ENCODE assay signal across 8 mouse cellular contexts in the genomic region with DNA sequence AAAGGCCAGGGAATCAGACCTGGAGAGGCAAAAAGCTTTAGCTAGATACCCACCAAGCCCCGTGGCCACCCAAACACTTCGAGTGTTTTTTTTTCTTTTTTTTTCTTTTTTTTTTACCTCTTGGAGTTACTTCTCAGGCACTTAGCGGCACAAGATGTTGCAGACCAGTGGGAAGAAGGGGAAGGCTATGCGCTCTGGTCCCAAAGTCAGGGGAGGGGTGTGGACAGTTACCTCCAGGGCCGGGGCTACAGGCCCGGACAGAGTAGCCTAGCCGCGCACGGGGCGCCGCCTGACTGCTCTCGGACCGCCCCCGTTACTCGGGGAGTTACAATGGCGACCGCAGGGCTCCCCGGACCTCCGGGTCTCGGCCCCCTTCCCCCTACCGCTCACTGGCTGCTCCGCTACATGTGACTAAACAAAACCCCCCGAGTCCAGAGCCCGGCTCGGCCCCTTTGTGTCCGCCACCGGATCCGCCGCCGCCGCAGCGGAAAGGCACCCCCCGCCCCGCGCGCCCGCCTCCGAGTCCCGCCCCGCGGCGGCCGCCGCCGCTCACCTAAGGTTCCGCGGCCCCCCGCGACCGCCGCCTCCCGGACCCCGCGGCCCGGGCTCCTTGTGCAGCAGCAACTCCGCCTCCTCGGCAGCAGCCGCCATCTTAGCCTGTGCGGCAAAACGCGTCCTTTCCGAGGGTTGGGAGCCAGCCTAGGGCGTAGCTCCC. TPM values are rescaled to one million over a fixed set of nuclear protein-coding genes. Genes with fewer than 3 reads are reported as not detected.
DNase-seq lines count a peak whose midpoint lies in the region; ATAC-seq lines count a peak whose summit lies in the region.

No protein-coding gene starts in this region.

- WGBS in intestine, embryonic 14.5 days = under 1% methylated on average over 60 of the region's 63 CpGs
- 2% methylated on average over 63 of the region's 63 CpGs for WGBS in liver, embryonic 11.5 days

- H3K36me3 ChIP-seq in intestine, embryonic 14.5 days (ENCODE audit: control insufficient read depth, insufficient read depth, low read length) = peaks cover 10% of the 10 kb centered on the region; the same call in 1 of the 2 replicates
- 0 out of 2 replicates have a peak, but pooled peaks cover 2% of the 10 kb centered on the region for H3K36me3 ChIP-seq in liver, embryonic 11.5 days (ENCODE audit: control insufficient read depth, insufficient read depth, low read length)

- peak overlapping the region; percentile 98 for H3K27ac ChIP-seq in intestine, embryonic 14.5 days (ENCODE audit: low read depth)
- H3K27ac ChIP-seq in liver, embryonic 11.5 days (ENCODE audit: low read depth, low read length) = peak overlapping the region; percentile 99

- H3K4me1 ChIP-seq in intestine, embryonic 14.5 days (replicated peaks; ENCODE audit: control insufficient read depth, insufficient read depth, low read length) = peaks cover 16% of the 10 kb centered on the region
- H3K4me1 ChIP-seq in liver, embryonic 11.5 days (replicated peaks; ENCODE audit: control insufficient read depth, insufficient read depth, low read length) = peaks cover 17% of the 10 kb centered on the region

- H3K9me3 ChIP-seq in intestine, embryonic 14.5 days (ENCODE audit: control insufficient read depth, low read length) = no peaks in the 10 kb centered on the region
- no peaks in the 10 kb centered on the region for H3K9me3 ChIP-seq in liver, embryonic 11.5 days (ENCODE audit: control insufficient read depth, low read length)

- H3K4me3 ChIP-seq in intestine, embryonic 14.5 days (ENCODE audit: low read depth, low read length) = peak overlapping the region; percentile 79
- peak overlapping the region; percentile 89 for H3K4me3 ChIP-seq in liver, embryonic 11.5 days (ENCODE audit: low read depth, low read length)

- peak overlapping the region; percentile 98 for H3K9ac ChIP-seq in intestine, embryonic 14.5 days (ENCODE audit: low read length)
- H3K9ac ChIP-seq in liver, embryonic 11.5 days (ENCODE audit: low read depth, low read length) = peak overlapping the region; percentile 98

- DNase-seq in frontal cortex, postnatal 10 days (ENCODE audit: low spot score in 2 of 2) = peak; percentile 66 to 72
- DNase-seq in frontal cortex, adult 2 months (ENCODE audit: extremely low spot score in 1 of 2, low spot score in 1 of 2) = no peak
- peak; percentile 72 for DNase-seq in cerebellum, adult 9-11 months
- peak; percentile 79 for DNase-seq in gastrocnemius, postnatal 10 days
- no peak for DNase-seq in intestine, embryonic 14.5 days (ENCODE audit: low spot score)
- DNase-seq in liver, embryonic 11.5 days (ENCODE audit: low spot score) = peak; percentile 84
- DNase-seq in telencephalon, adult 2 months (ENCODE audit: low read depth, low spot score) = peak; percentile 29

- no peaks in the 10 kb centered on the region for H3K27me3 ChIP-seq in intestine, embryonic 14.5 days (replicated peaks; ENCODE audit: control insufficient read depth, insufficient read depth, low read length)
- no peaks in the 10 kb centered on the region for H3K27me3 ChIP-seq in liver, embryonic 11.5 days (replicated peaks; ENCODE audit: control insufficient read depth, insufficient read depth, low read length)

- ATAC-seq in intestine, embryonic 14.5 days (replicated peaks; ENCODE audit: low FRiP score, low TSS enrichment, low read depth) = peak; percentile 87
- peak; percentile 73 for ATAC-seq in liver, embryonic 11.5 days (replicated peaks; ENCODE audit: low FRiP score)
- ATAC-seq in monocyte, adult 5-6 weeks (replicated peaks; ENCODE audit: insufficient number of reproducible peaks, low FRiP score, low TSS enrichment, poor library complexity, severe bottlenecking) = peak; percentile 22; the same call in 1 of the 2 replicates

- peak overlapping the region; percentile 69 for H3K4me2 ChIP-seq in intestine, embryonic 14.5 days (ENCODE audit: low read length)
- H3K4me2 ChIP-seq in liver, embryonic 11.5 days = peak overlapping the region; percentile 92

RNA-seq across cellular contexts. Expression of a gene that starts 1.2 kb away (rescaled TPM):
- 38.7 and 41.3 TPM in 2 replicates for polyA plus RNA-seq in frontal cortex, adult 2 months (2012; rRNA removed)
- total RNA-seq in gastrocnemius, postnatal 10 days (2021) = 10 to 100 TPM; 55.2 to 62.6 TPM
- 81.6 and 85.1 TPM in 2 replicates for polyA plus RNA-seq in intestine, embryonic 14.5 days (2014; fragmentation: Nextera tagmentation; extraction: Ambion mirVana)
- polyA plus RNA-seq in liver, embryonic 11.5 days (2014; fragmentation: Nextera tagmentation; extraction: Ambion mirVana) = 36.6 and 44.4 TPM in 2 replicates
- 63.1 to 121 TPM (median 75.7 TPM) in 3 replicates for total RNA-seq in monocyte, adult 5-6 weeks (2017)

Comparison
In these comparisons a context has a peak if more than half of its experiments do, and no peak if none do; other contexts are left out.
1. DNase-seq: peak in frontal cortex, postnatal 10 days (2 of 2), cerebellum, adult 9-11 months (single experiment), gastrocnemius, postnatal 10 days (single experiment), liver, embryonic 11.5 days (single experiment) and telencephalon, adult 2 months (single experiment); none in frontal cortex, adult 2 months (0 of 2) and intestine, embryonic 14.5 days (single experiment).
2. ATAC-seq: peak in every context shown above with its lines; median percentile 87 in intestine, embryonic 14.5 days; 73 in liver, embryonic 11.5 days; 22 in monocyte, adult 5-6 weeks.